Mouse (Mus musculus) neutrophil, adult 83 days (primary cell): ENCODE data around the gene Baiap2. TPM values are rescaled to one million over a fixed set of nuclear protein-coding genes. Genes with fewer than 3 reads are reported as not detected.

Experiments
- total RNA-seq, 2 experiments: library from RNA; stranded (reverse); gene quantifications; one replicate each; pipeline ENCODE4 v1.2.4; 2023

The Baiap2 gene
- total RNA-seq: 10 to 100 TPM; 14.6 to 16.0 TPM

GRCm38 (mm10) chr11:119942727-119943427 is at the start of gene Baiap2:
Gene Baiap2, plus strand, starts transcription at chr11:119942763.

GRCm38 (mm10) chr11:119913291-119913934 is 29.1 kb upstream of the Baiap2 start, which contains the start of gene Chmp6:
Gene Chmp6, plus strand, starts transcription at chr11:119913441.

GRCm38 (mm10) chr11:120046553-120047191 is 104.1 kb downstream of the Baiap2 start, which contains the start of gene Aatk:
Gene Aatk, minus strand, starts transcription at chr11:120047167.

Other genes with a start within 250 kb of the Baiap2 start
- gene Chmp6, start 29.3 kb upstream of the Baiap2 start, total RNA-seq: 10 to 100 TPM; 23.2 to 26.9 TPM
- 10 to 100 TPM; 55.2 to 61.9 TPM for gene Aatk, start 104.4 kb downstream of the Baiap2 start, total RNA-seq
- gene Cep131, start 144.1 kb downstream of the Baiap2 start, total RNA-seq: 10 to 100 TPM in 1 of 2 experiments, 1 to 10 TPM in 1; 6.2 to 10.5 TPM
- 10 to 100 TPM; 16.2 to 18.6 TPM for gene Tepsin, start 156.0 kb downstream of the Baiap2 start, total RNA-seq
- gene Ndufaf8, start 156.2 kb downstream of the Baiap2 start, total RNA-seq: 10 to 100 TPM; 16.3 to 20.8 TPM
- 10 to 100 TPM; 84.7 to 90.3 TPM for gene Slc38a10, start 208.6 kb downstream of the Baiap2 start, total RNA-seq